Mouse (Mus musculus) ES-Bruce4 (cell line): ENCODE measurements at regions not wholly inside any gene's neighbourhood (a gene's known extent, or its start where the extent isn't known, plus 50 kb on each side); places are given as distances from the start of the nearest gene placed in this dataset.

ENCODE experiments used
- H3K27ac ChIP-seq: 2 replicates; pipeline ENCODE4 v1.5.1; 2012; ENCODE audit warnings: low read length, inconsistent platforms; ENCODE audit not compliant: insufficient read depth
- H3K27me3 ChIP-seq: 2 replicates; pipeline ENCODE4 v1.6.1; 2012; ENCODE audit warnings: mild to moderate bottlenecking, low read length, inconsistent platforms; ENCODE audit not compliant: control insufficient read depth, poor library complexity, insufficient read depth, severe bottlenecking
- H3K36me3 ChIP-seq: 2 replicates; pipeline ENCODE4 v1.6.1; 2012; ENCODE audit warnings: inconsistent platforms, mild to moderate bottlenecking, low read length, moderate library complexity; ENCODE audit not compliant: control insufficient read depth, poor library complexity, insufficient read depth, severe bottlenecking
- H3K4me1 ChIP-seq: one replicate; pipeline ENCODE4 v1.8.1; 2011; ENCODE audit warnings: low read length; ENCODE audit not compliant: control insufficient read depth, insufficient read depth
- H3K4me3 ChIP-seq: 2 replicates; pipeline ENCODE4 v1.5.1; 2011; ENCODE audit warnings: low read depth, mild to moderate bottlenecking, low read length
- H3K9ac ChIP-seq: 2 replicates; pipeline ENCODE4 v1.6.1; 2012; ENCODE audit warnings: low read depth, mild to moderate bottlenecking, inconsistent platforms; ENCODE audit not compliant: poor library complexity, severe bottlenecking
- H3K9me3 ChIP-seq: replicated peaks from 2 replicates; pipeline ENCODE4 v1.6.1; 2012; ENCODE audit warnings: mild to moderate bottlenecking, low read length, inconsistent platforms; ENCODE audit not compliant: control insufficient read depth, poor library complexity, insufficient read depth, severe bottlenecking
- CTCF ChIP-seq: IDR thresholded peaks from one replicate; pipeline ENCODE4 v1.8.1; 2011; ENCODE audit warnings: low read depth, low read length
- EP300 ChIP-seq: IDR thresholded peaks from 2 replicates; pipeline ENCODE4 v1.6.1; 2011; ENCODE audit warnings: low read depth, low read length; ENCODE audit not compliant: insufficient read depth
- POLR2A ChIP-seq: IDR thresholded peaks from one replicate; pipeline ENCODE4 v1.8.1; 2011; ENCODE audit warnings: low read length; ENCODE audit not compliant: insufficient read depth

- H3K27me3 ChIP-seq, result no peaks in the 10 kb centered on the region
- TF ChIP-seq POLR2A (no peak), EP300 (no peak), CTCF (no peak)
- no peaks in the 10 kb centered on the region for H3K36me3 ChIP-seq
- no peak overlapping the region for H3K4me3 ChIP-seq
- no peak overlapping the region for H3K27ac ChIP-seq
- H3K9me3 ChIP-seq, result no peaks in the 10 kb centered on the region
- H3K4me1 ChIP-seq, result no peaks in the 10 kb centered on the region
- no peak overlapping the region for H3K9ac ChIP-seq
These were observed 368.4 kb downstream of the Cd83 start for GRCm38 (mm10) chr13:44152806-44153613.

DNA sequence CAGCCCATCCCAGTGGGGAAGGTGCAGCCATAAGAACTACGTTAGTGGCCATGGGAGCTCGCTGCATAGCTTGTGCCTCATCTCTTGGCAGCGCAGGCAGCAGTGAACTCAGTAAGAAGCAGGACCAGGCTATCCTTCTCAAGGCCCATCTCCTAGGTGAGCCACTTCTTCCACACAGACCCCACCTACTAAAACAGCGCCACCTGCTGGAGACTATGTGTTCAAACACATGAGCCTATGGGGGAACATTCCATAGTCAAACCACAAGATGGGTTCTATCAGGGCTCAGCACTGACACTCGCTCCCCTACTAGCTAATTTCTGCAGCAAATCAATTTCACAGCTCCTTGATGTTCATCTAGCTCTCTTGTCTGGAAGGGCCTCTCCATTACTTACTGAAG lies 369.2 kb downstream of the Cd83 start:
- H3K27me3 ChIP-seq, result no peaks in the 10 kb centered on the region
- H3K9me3 ChIP-seq, result no peaks in the 10 kb centered on the region
- peak; percentile 2 for TF ChIP-seq CTCF
- TF ChIP-seq EP300, result no peak
- no peak overlapping the region for H3K4me3 ChIP-seq
- H3K27ac ChIP-seq, result no peak overlapping the region
- no peak overlapping the region for H3K9ac ChIP-seq
- H3K4me1 ChIP-seq, result no peaks in the 10 kb centered on the region
- no peaks in the 10 kb centered on the region for H3K36me3 ChIP-seq

DNA sequence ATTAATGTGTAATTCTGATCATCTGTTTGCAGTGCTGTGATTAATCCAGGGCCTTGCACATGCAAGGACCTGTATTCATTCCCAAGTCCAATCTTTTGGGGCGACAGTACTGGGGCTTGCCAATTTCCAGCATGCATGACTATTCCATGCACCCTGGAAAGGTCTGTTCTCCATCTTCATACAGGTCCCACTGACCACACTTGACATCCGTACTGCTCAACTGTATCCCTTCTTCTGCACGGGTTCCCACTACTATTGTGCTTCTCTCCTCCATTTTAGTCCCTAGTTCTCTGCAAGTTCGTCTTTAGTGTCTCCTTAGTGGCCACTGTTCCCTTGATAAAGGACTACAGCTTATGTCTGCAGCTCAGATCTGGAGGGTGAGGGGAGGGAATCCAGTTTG lies 371.4 kb downstream of the Cd83 start:
- Histone ChIP-seq H3K4me3 (no peak overlapping the region), H3K9ac (no peak overlapping the region), H3K27ac (no peak overlapping the region), H3K36me3 (no peaks in the 10 kb centered on the region), H3K9me3 (no peaks in the 10 kb centered on the region), H3K27me3 (no peaks in the 10 kb centered on the region), H3K4me1 (no peaks in the 10 kb centered on the region)
- no peak for TF ChIP-seq EP300
- TF ChIP-seq POLR2A, result no peak
- TF ChIP-seq CTCF, result no peak

DNA sequence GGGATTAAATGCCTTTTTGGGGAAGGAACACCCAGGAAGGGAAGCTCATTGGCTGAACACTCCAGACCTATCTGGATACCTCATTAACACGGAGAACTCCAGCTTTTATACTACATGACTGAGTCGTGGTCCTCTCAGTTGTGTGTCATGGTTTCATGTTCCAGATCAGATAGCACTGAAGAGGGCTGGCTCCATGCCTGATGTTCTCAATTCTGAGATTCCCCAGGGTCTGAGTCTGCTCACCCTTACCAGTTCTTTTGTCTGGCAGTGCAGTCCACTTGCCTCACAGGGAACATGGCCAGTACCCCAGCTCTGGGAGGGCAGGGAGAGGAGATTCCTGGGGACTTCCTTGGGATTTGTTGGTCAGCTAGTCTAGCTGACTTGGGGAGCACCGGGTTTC lies 372.0 kb downstream of the Cd83 start:
- no peak overlapping the region for H3K27ac ChIP-seq
- no peak overlapping the region for H3K9ac ChIP-seq
- TF ChIP-seq CTCF, result no peak
- no peak for TF ChIP-seq EP300
- TF ChIP-seq POLR2A, result no peak

DNA sequence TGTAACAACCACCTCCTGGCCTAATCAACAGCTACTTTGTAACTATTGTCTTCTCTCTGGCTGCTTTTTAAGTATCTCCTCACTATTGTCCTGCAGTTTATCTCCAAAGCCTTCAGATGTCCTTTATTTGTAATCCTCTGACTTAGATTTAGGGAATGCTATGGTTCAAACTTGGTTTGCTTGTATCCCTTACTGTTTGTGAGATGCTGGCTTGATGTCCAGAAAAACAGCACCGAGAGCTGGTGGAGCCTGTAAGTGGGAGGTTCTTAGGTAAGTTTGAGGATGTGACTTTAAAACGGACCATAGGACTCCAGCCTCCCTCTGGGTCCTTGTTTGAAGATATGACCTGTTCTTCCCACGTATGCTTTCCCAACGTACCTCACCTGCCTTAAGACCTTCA lies 372.7 kb downstream of the Cd83 start:
- Histone ChIP-seq H3K36me3 (no peaks in the 10 kb centered on the region), H3K27ac (no peak overlapping the region), H3K27me3 (no peaks in the 10 kb centered on the region), H3K4me3 (no peak overlapping the region), H3K9me3 (no peaks in the 10 kb centered on the region), H3K4me1 (no peaks in the 10 kb centered on the region), H3K9ac (no peak overlapping the region)
- TF ChIP-seq POLR2A (no peak), EP300 (no peak), CTCF (no peak)

More for the DNA sequence above, 372.0 kb downstream of the Cd83 start:
- H3K9me3 ChIP-seq, result no peaks in the 10 kb centered on the region
- H3K36me3 ChIP-seq, result no peaks in the 10 kb centered on the region
- no peaks in the 10 kb centered on the region for H3K4me1 ChIP-seq
- no peak overlapping the region for H3K4me3 ChIP-seq
- H3K27me3 ChIP-seq, result no peaks in the 10 kb centered on the region

GRCm38 (mm10) chr13:44158364-44158763 lies 373.8 kb downstream of the Cd83 start:
- Histone ChIP-seq H3K9me3 (no peaks in the 10 kb centered on the region), H3K4me1 (no peaks in the 10 kb centered on the region), H3K27me3 (no peaks in the 10 kb centered on the region), H3K4me3 (no peak overlapping the region), H3K27ac (no peak overlapping the region), H3K36me3 (no peaks in the 10 kb centered on the region), H3K9ac (no peak overlapping the region)
- TF ChIP-seq CTCF (no peak), EP300 (no peak), POLR2A (no peak)
